Mouse (Mus musculus): ENCODE measurements around the gene Inha.

Gene Inha

DNA sequence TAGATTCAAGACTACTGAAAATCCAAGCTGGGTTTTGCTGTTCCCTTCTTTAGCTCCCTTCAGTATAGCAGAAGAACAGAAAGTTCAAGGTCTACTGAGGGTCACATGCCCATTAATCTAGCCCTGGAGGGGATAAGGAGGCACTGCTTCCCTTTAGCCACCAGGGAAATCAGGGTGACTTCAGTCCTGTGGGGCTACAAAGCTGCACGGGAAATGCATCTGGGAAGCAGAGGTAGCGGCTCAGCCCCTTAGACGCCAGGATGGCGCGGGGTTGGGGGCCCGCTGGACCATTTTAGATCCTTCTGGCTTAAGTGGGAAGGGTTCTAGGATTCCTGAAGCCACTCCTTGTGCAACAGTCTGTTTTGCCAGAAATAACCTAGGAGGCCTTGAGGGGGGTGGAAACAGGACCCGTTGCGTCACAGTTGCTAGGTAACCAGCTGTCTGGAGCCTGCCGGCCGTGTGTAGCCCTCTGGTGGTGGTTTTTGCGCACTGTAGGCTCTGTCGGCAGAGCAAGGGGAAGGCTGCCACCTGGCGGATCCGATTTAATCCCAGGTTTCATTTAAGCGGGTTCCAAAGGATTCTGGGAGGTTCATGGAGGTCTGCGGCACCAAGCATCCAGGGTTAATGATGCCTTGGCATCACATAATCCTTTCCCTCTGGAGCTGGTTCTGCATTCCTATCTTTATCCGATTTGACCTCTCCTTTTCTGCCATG is 52.5 kb downstream of the Inha start:
- DNase-seq = peak; percentile 96
